Mouse (Mus musculus): ENCODE results near the gene Gnb4.

DNA sequence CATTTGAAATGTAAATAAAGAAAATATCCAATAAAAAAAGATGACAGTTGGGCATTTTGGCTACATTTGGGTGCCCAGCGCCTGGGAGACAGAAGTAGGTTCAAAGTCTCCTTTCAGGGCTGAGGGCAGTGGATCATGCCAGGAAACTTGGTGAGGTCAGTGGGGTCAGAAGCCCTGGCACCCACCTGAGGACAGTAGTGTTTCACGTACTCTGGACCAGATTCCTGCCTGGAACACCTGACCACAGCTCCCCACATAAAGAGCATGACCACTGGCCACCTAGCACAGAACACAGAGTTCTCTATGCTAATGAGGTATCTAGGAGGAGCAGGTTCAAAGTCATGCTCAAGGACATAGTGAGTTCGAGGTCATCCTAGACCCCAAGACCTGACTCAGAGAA lies 41.2 kb downstream of the Gnb4 start:
- no peak for TF ChIP-seq EP300 (IDR thresholded peaks at IDR 0.05; ENCODE audit: insufficient read depth, low read depth, low read length)
- TF ChIP-seq CTCF (IDR thresholded peaks at IDR 0.05; ENCODE audit: low read depth, low read length): no peak

Measured in ES-Bruce4 (cell line).